Mouse (Mus musculus) hindbrain, embryonic 16.5 days (tissue): ENCODE measurements around the gene Eipr1. TPM values are rescaled to one million over a fixed set of nuclear protein-coding genes. Genes with fewer than 3 reads are reported as not detected.

Experiments
- ATAC-seq: fragments of 200-750 bp; cut with Nextera tagmentation; 2 replicates; pipeline ENCODE4 v1.8.0; 2017; ENCODE audit warnings: moderate TSS enrichment, moderate library complexity
- H3K27ac ChIP-seq: fragments of 300-500 bp; sonication (generic); 2 replicates; pipeline ENCODE4 v1.5.1; 2014; ENCODE audit warnings: low read depth, mild to moderate bottlenecking, control low read depth, low read length, moderate library complexity
- H3K27me3 ChIP-seq: fragments of 300-500 bp; sonication (generic); replicated peaks from 2 replicates; pipeline ENCODE4 v1.6.1; 2014; ENCODE audit warnings: low read length; ENCODE audit not compliant: control insufficient read depth, insufficient read depth
- H3K36me3 ChIP-seq: fragments of 300-500 bp; sonication (generic); 2 replicates; pipeline ENCODE4 v1.6.1; 2014; ENCODE audit warnings: mild to moderate bottlenecking, low read length, moderate library complexity, mixed read lengths; ENCODE audit not compliant: control insufficient read depth, insufficient read depth
- H3K4me1 ChIP-seq: fragments of 300-500 bp; sonication (generic); 2 replicates; pipeline ENCODE4 v1.6.1; 2014; ENCODE audit warnings: low read depth, low read length; ENCODE audit not compliant: control insufficient read depth, insufficient read depth
- H3K4me2 ChIP-seq: fragments of 300-500 bp; sonication (generic); 2 replicates; pipeline ENCODE4 v1.6.1; 2014; ENCODE audit warnings: mild to moderate bottlenecking, low read length, control low read depth, moderate library complexity
- H3K4me3 ChIP-seq: fragments of 300-500 bp; sonication (generic); 2 replicates; pipeline ENCODE4 v1.5.1; 2014; ENCODE audit warnings: mild to moderate bottlenecking, low read length, control low read depth, moderate library complexity
- H3K9ac ChIP-seq: fragments of 300-500 bp; sonication (generic); 2 replicates; pipeline ENCODE4 v1.6.1; 2014; ENCODE audit warnings: low read depth, mild to moderate bottlenecking, control low read depth, low read length, moderate library complexity
- H3K9me3 ChIP-seq: fragments of 300-500 bp; sonication (generic); 2 replicates; pipeline ENCODE4 v1.6.1; 2014; ENCODE audit warnings: mild to moderate bottlenecking, low read length, moderate library complexity; ENCODE audit not compliant: control insufficient read depth
- WGBS: fragments of 180-500 bp; shearing (Covaris S2); extraction: QIAGEN DNeasy Blood & Tissue Kit; methylation state at CpG from one replicate; pipeline ENCODE4 v1.1.7; 2014; 5-methylcytosine and 5-hydroxymethylcytosine counted together
- polyA plus RNA-seq: library from polyadenylated mRNA; unstranded; fragments of >200 nt; fragmentation: Nextera tagmentation; extraction: Ambion mirVana; gene quantifications from 2 replicates; pipeline ENCODE4 v1.2.1, GENCODE M21; 2015

Gene Eipr1
- polyA plus RNA-seq, 1 experiment from 2014 or later: 71.7 TPM

DNA sequence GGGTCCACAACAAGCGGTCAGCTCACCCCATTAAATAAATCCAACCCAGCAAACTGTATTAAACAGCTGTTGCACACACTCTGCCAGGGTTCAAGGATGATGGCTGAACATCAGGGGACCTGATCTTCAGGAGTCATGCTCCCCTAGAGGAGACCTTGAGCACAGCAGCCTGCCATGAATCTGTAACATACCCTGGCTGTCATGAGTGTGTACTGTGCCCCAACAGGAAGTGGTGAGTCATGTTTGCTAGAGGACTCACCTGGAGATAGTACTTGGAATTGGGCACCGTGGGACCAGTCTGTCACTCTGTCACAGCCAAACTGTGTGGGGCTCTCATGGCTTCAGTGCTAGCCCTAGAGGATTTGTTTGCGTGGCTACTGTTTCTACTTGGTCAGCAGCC, 77.9 kb downstream of the Eipr1 start:
- H3K27ac ChIP-seq: no peak overlapping the region
- no peaks in the 10 kb centered on the region for H3K9me3 ChIP-seq
- no peak overlapping the region for H3K9ac ChIP-seq
- H3K36me3 ChIP-seq: peaks cover 3% of the 10 kb centered on the region
- H3K4me1 ChIP-seq: no peaks in the 10 kb centered on the region; the same call in 1 of the 2 replicates
- 90% methylated on average over 3 of the region's 3 CpGs for WGBS
- H3K4me3 ChIP-seq: no peak overlapping the region
- H3K4me2 ChIP-seq: no peak overlapping the region
- H3K27me3 ChIP-seq: no peaks in the 10 kb centered on the region
- no peak for ATAC-seq

DNA sequence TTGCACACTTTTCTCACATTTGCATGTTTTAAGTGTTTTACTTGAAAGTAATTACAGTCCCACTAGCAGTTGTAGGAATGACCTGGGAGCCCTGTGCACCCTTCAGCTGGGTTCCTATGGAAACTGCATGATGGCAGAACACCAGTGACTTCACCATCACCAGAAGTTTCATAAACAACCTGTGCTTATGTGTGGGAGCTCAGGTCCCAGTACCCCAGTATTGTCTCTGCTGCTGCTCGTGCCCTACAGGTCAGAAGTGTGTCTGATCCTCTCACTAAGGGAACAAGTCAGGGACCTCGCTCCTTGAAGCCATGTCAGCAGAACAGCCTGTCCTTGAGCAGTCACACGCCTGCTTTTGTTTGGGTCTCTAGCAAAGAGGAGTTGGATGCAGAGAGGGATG, 78.9 kb downstream of the Eipr1 start:
- H3K9me3 ChIP-seq: no peaks in the 10 kb centered on the region
- no peak overlapping the region for H3K4me3 ChIP-seq
- H3K4me2 ChIP-seq: no peak overlapping the region
- H3K9ac ChIP-seq: no peak overlapping the region
- H3K36me3 ChIP-seq: peaks cover 3% of the 10 kb centered on the region
- ATAC-seq: no peak
- 90% methylated on average over 3 of the region's 3 CpGs for WGBS
- no peak overlapping the region for H3K27ac ChIP-seq
- H3K27me3 ChIP-seq: no peaks in the 10 kb centered on the region
- no peaks in the 10 kb centered on the region; the same call in 1 of the 2 replicates for H3K4me1 ChIP-seq

DNA sequence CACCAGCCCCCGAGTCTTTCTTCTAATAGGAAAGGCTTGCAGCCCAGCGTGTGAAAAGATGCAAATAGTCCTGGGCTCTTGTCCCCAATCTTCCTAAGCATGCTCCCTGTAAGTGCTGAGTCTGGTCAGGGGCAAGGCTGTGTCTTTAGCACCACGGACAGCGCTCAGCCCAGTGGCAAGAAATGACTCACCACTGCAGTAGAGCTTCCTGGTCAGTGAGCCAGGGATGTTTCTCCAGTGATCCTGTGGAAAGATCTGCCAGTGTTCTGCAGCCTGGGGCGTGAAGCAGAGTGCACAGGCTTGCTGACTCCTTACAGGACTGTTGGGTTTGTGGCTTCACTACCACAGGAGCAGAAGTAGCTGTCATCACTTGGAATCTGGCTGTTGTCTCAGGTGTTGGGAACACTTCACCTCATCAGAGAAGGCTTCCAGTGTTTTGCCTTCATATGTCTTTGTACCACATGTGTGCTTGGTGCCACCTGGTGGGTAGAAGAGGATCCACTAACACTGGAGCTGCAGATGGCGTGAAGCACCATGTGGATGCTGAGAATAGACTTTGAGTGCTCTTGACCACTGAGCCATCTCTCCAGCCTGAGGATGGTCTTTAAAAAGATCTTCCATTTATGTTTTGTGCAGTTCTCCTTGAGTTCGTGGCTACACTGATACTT, 79.6 kb downstream of the Eipr1 start:
- WGBS: 55% methylated on average over 7 of the region's 7 CpGs
- peak; percentile 57 for ATAC-seq
- H3K27me3 ChIP-seq: no peaks in the 10 kb centered on the region

DNA sequence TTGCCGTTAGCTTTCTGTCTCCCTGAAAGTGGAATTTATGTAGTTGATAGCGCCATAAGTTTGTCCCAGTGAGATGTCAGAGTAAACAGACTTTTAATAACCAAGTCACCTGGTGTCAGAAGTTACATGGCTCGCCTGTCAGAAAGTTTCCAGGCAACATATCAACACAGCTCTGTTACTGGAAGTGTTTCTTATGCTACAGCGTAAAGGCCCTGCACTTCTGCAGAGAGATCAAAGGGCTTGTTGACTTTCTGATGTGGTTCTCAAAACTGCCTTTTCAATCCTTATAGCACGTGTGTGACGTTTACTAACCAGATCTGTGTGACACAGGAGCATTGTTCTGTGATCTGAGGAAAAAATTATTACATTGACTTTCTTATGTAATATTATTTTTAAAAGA, 82.7 kb downstream of the Eipr1 start:
- Histone ChIP-seq H3K27me3 (no peaks in the 10 kb centered on the region), H3K9ac (no peak overlapping the region), H3K4me3 (no peak overlapping the region), H3K27ac (no peak overlapping the region), H3K4me2 (no peak overlapping the region), H3K36me3 (peaks cover 2% of the 10 kb centered on the region; the same call in 1 of the 2 replicates), H3K4me1 (no peaks in the 10 kb centered on the region; the same call in 1 of the 2 replicates), H3K9me3 (no peaks in the 10 kb centered on the region)
- no peak for ATAC-seq
- WGBS: 79% methylated on average over 6 of the region's 6 CpGs

More for the DNA sequence above, 79.6 kb downstream of the Eipr1 start:
- peaks cover 3% of the 10 kb centered on the region for H3K36me3 ChIP-seq
- H3K4me3 ChIP-seq: no peak overlapping the region
- no peak overlapping the region for H3K4me2 ChIP-seq
- no peaks in the 10 kb centered on the region for H3K9me3 ChIP-seq
- H3K9ac ChIP-seq: no peak overlapping the region
- H3K4me1 ChIP-seq: no peaks in the 10 kb centered on the region; the same call in 1 of the 2 replicates
- H3K27ac ChIP-seq: no peak overlapping the region

GRCm38 (mm10) chr12:28835683-28836082, 84.1 kb downstream of the Eipr1 start:
- H3K27ac ChIP-seq: no peak overlapping the region
- 82% methylated on average over 3 of the region's 3 CpGs for WGBS

GRCm38 (mm10) chr12:28838268-28838667, 86.7 kb downstream of the Eipr1 start:
- Histone ChIP-seq H3K9ac (no peak overlapping the region), H3K27ac (no peak overlapping the region)
- no peak for ATAC-seq

More at GRCm38 (mm10) chr12:28835683-28836082, 84.1 kb downstream of the Eipr1 start:
- no peaks in the 10 kb centered on the region; the same call in 1 of the 2 replicates for H3K4me1 ChIP-seq
- no peak overlapping the region for H3K9ac ChIP-seq
- H3K36me3 ChIP-seq: no peaks in the 10 kb centered on the region
- ATAC-seq: no peak
- H3K4me2 ChIP-seq: no peak overlapping the region
- no peaks in the 10 kb centered on the region for H3K9me3 ChIP-seq
- H3K4me3 ChIP-seq: no peak overlapping the region
- H3K27me3 ChIP-seq: no peaks in the 10 kb centered on the region

DNA sequence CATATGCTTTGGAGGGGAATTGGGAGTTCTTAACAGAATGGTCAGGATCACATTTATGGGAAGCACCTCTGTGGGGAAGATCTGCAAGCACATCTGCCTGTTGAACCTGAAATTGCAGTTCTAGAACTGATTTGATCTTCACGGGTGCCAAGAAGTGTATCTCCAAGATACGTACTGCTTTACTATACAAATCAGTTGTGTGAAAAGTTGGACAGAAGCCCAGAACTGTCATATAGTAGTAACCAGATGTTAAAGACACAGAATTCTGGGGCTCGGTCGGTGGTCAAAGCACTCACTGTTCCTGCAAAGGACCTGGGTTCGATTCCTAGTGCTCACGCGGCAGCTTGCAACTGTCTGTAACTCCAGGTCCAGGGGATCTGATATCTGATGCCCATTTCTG, 87.4 kb downstream of the Eipr1 start:
- no peaks in the 10 kb centered on the region for H3K9me3 ChIP-seq
- H3K4me2 ChIP-seq: no peak overlapping the region
- no peaks in the 10 kb centered on the region for H3K4me1 ChIP-seq
- H3K9ac ChIP-seq: no peak overlapping the region
- H3K27me3 ChIP-seq: no peaks in the 10 kb centered on the region
- no peak overlapping the region for H3K27ac ChIP-seq
- no peaks in the 10 kb centered on the region for H3K36me3 ChIP-seq
- ATAC-seq: no peak
- WGBS: 76% methylated on average over 7 of the region's 7 CpGs
- no peak overlapping the region for H3K4me3 ChIP-seq

More at GRCm38 (mm10) chr12:28838268-28838667, 86.7 kb downstream of the Eipr1 start:
- Histone ChIP-seq H3K27me3 (no peaks in the 10 kb centered on the region), H3K4me1 (no peaks in the 10 kb centered on the region), H3K36me3 (no peaks in the 10 kb centered on the region), H3K4me2 (no peak overlapping the region), H3K4me3 (no peak overlapping the region), H3K9me3 (no peaks in the 10 kb centered on the region)
- WGBS: 68% methylated on average over 4 of the region's 4 CpGs

DNA sequence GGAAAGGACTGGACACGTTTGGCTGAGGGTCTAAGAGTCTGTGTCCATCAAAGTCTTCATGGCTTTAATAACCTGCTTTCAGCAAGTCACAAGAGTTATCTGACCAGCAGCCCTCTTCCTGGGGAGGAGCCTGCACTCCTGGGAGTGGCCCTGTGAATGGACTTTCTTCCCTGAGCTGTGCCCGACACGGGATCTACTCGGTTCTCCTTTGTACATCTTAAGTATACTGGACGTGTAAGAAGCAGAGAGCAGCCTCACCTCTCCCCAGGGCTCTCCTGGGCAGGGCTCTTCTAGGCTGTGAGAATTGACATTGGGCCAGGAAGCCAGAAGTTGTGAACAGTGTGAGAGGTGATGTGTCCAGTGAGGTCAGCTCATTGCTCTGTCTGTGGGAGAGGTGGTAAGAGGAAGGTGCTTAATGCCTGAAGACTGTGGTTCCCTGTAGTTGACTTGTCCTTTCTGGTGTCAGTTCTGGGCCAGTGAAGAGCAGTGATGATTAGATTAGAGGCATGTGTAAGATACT, 89.6 kb downstream of the Eipr1 start:
- WGBS: 87% methylated on average over 5 of the region's 5 CpGs
- H3K4me1 ChIP-seq: no peaks in the 10 kb centered on the region

DNA sequence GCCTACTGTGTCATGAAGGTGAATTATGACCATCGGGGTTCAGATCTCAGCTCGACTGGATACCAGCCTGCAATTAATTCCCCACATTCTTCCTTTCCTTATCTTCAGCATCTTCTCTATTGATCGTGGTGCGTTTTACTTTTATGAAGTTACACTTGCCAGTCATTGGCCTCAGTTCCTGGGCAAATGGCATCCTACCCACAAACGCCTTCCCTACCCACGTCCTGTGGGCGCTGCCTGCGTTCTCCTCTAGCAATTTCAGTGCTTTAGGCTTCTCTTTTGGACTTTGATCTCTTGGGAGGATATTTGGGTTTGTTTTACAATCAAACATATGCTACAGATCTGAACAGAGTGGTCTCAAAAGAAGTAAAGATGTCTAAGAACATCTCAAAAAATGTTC, 94.2 kb downstream of the Eipr1 start:
- Histone ChIP-seq H3K4me2 (no peak overlapping the region), H3K9ac (no peak overlapping the region), H3K27ac (no peak overlapping the region), H3K4me1 (peaks cover 7% of the 10 kb centered on the region), H3K27me3 (no peaks in the 10 kb centered on the region), H3K36me3 (no peaks in the 10 kb centered on the region), H3K4me3 (no peak overlapping the region), H3K9me3 (no peaks in the 10 kb centered on the region)
- no peak for ATAC-seq
- WGBS: 93% methylated on average over 8 of the region's 8 CpGs

More for the DNA sequence above, 89.6 kb downstream of the Eipr1 start:
- no peak overlapping the region for H3K4me2 ChIP-seq
- no peak overlapping the region for H3K4me3 ChIP-seq
- H3K9ac ChIP-seq: no peak overlapping the region
- no peaks in the 10 kb centered on the region for H3K36me3 ChIP-seq
- no peak overlapping the region for H3K27ac ChIP-seq
- ATAC-seq: no peak
- no peaks in the 10 kb centered on the region for H3K27me3 ChIP-seq
- H3K9me3 ChIP-seq: no peaks in the 10 kb centered on the region
